Mouse (Mus musculus): ENCODE measurements around the gene Ndufs8. TPM values are rescaled to one million over a fixed set of nuclear protein-coding genes. Genes with fewer than 3 reads are reported as not detected.
A peak's percentile ranks its signal among the peaks of the same experiment; 100 is the strongest.

The Ndufs8 gene
- polyA plus RNA-seq, 2 experiments = 118 to 219 TPM

- DNase-seq (ENCODE audit: low read depth in 3 of 3, low spot score in 3 of 3) (no peak), ATAC-seq (ENCODE audit: insufficient read depth) (no peak)
- 79% methylated on average over 4 of the region's 4 CpGs for WGBS (ENCODE audit: insufficient replicate concordance)
- H3K4me1 ChIP-seq (replicated peaks; ENCODE audit: control insufficient read depth in 2 of 2, insufficient read depth in 2 of 2, low read length in 1 of 2) = no peaks in the 10 kb centered on the region
- H3K9me3 ChIP-seq (ENCODE audit: control insufficient read depth, low read length) = no peaks in the 10 kb centered on the region
- TF ChIP-seq EP300 (IDR thresholded peaks at IDR 0.05; ENCODE audit: low read depth) (no peak), CTCF (IDR thresholded peaks at IDR 0.05; ENCODE audit: low read depth) (no peak)
- H3K36me3 ChIP-seq (replicated peaks; ENCODE audit: control insufficient read depth, insufficient read depth, low read depth) = peaks cover 5% of the 10 kb centered on the region
- H3K4me3 ChIP-seq (ENCODE audit: insufficient read depth in 1 of 2, low read depth in 2 of 2, low read length in 2 of 2) = no peak overlapping the region
- H3K4me2 ChIP-seq (ENCODE audit: low read depth) = no peak overlapping the region
- H3K27me3 ChIP-seq (ENCODE audit: control insufficient read depth, insufficient read depth, low read length) = no peaks in the 10 kb centered on the region
- no peak overlapping the region for H3K9ac ChIP-seq (replicated peaks)
- H3K27ac ChIP-seq = no peak overlapping the region
Measured at GRCm38 (mm10) chr19:3893545-3894116, 18.9 kb downstream of the Ndufs8 start.

GRCm38 (mm10) chr19:3890181-3890580 lies 22.4 kb downstream of the Ndufs8 start:
- Histone ChIP-seq H3K27me3 (ENCODE audit: control insufficient read depth, insufficient read depth, low read length) (no peaks in the 10 kb centered on the region), H3K4me1 (replicated peaks; ENCODE audit: control insufficient read depth in 2 of 2, insufficient read depth in 2 of 2, low read length in 1 of 2) (no peaks in the 10 kb centered on the region), H3K27ac (no peak overlapping the region), H3K36me3 (replicated peaks; ENCODE audit: control insufficient read depth, insufficient read depth, low read depth) (peaks cover 5% of the 10 kb centered on the region), H3K9ac (replicated peaks) (no peak overlapping the region), H3K4me3 (ENCODE audit: insufficient read depth in 1 of 2, low read depth in 2 of 2, low read length in 2 of 2) (no peak overlapping the region), H3K4me2 (ENCODE audit: low read depth) (no peak overlapping the region), H3K9me3 (ENCODE audit: control insufficient read depth, low read length) (no peaks in the 10 kb centered on the region)
- 67% methylated on average over 8 of the region's 8 CpGs for WGBS (ENCODE audit: insufficient replicate concordance)
- ATAC-seq (ENCODE audit: insufficient read depth) (no peak), DNase-seq (ENCODE audit: low read depth in 3 of 3, low spot score in 3 of 3) (no peak)
- TF ChIP-seq CTCF (IDR thresholded peaks at IDR 0.05; ENCODE audit: low read depth) (peak; percentile 48), EP300 (IDR thresholded peaks at IDR 0.05; ENCODE audit: low read depth) (no peak)

- Histone ChIP-seq H3K9me3 (ENCODE audit: control insufficient read depth, low read length) (no peaks in the 10 kb centered on the region), H3K4me1 (replicated peaks; ENCODE audit: control insufficient read depth in 2 of 2, insufficient read depth in 2 of 2, low read length in 1 of 2) (no peaks in the 10 kb centered on the region), H3K27ac (no peak overlapping the region), H3K4me3 (ENCODE audit: insufficient read depth in 1 of 2, low read depth in 2 of 2, low read length in 2 of 2) (no peak overlapping the region), H3K36me3 (replicated peaks; ENCODE audit: control insufficient read depth, insufficient read depth, low read depth) (peaks cover 5% of the 10 kb centered on the region), H3K9ac (replicated peaks) (no peak overlapping the region), H3K4me2 (ENCODE audit: low read depth) (no peak overlapping the region), H3K27me3 (ENCODE audit: control insufficient read depth, insufficient read depth, low read length) (no peaks in the 10 kb centered on the region)
- TF ChIP-seq CTCF (IDR thresholded peaks at IDR 0.05; ENCODE audit: low read depth) (no peak), EP300 (IDR thresholded peaks at IDR 0.05; ENCODE audit: low read depth) (no peak)
- ATAC-seq (ENCODE audit: insufficient read depth) = no peak
- 71% methylated on average over 5 of the region's 5 CpGs for WGBS (ENCODE audit: insufficient replicate concordance)
- no peak for DNase-seq (ENCODE audit: low read depth in 3 of 3, low spot score in 3 of 3)
Measured at GRCm38 (mm10) chr19:3889096-3889495, 23.5 kb downstream of the Ndufs8 start.

GRCm38 (mm10) chr19:3884325-3884990 lies 28.1 kb downstream of the Ndufs8 start:
- 72% methylated on average over 6 of the region's 6 CpGs for whole genome bisulfite sequencing (ENCODE audit: insufficient replicate concordance)
- H3K27ac ChIP-seq = no peak overlapping the region

GRCm38 (mm10) chr19:3882214-3882613 lies 30.4 kb downstream of the Ndufs8 start:
- no peaks in the 10 kb centered on the region; a peak in 1 of 4 replicates for H3K4me1 ChIP-seq (replicated peaks; ENCODE audit: control insufficient read depth in 2 of 2, insufficient read depth in 2 of 2, low read length in 1 of 2)
- 60% methylated on average over 4 of the region's 4 CpGs for WGBS (ENCODE audit: insufficient replicate concordance)
- ATAC-seq (ENCODE audit: insufficient read depth) = no peak
- H3K9ac ChIP-seq (replicated peaks) = no peak overlapping the region
- H3K4me3 ChIP-seq (ENCODE audit: insufficient read depth in 1 of 2, low read depth in 2 of 2, low read length in 2 of 2) = no peak overlapping the region
- H3K27me3 ChIP-seq (ENCODE audit: control insufficient read depth, insufficient read depth, low read length) = no peaks in the 10 kb centered on the region
- no peak overlapping the region for H3K4me2 ChIP-seq (ENCODE audit: low read depth)
- H3K9me3 ChIP-seq (ENCODE audit: control insufficient read depth, low read length) = no peaks in the 10 kb centered on the region
- DNase-seq (ENCODE audit: low read depth in 3 of 3, low spot score in 3 of 3) = no peak
- TF ChIP-seq CTCF (IDR thresholded peaks at IDR 0.05; ENCODE audit: low read depth) (no peak), EP300 (IDR thresholded peaks at IDR 0.05; ENCODE audit: low read depth) (no peak)
- H3K27ac ChIP-seq = no peak overlapping the region
- no peaks in the 10 kb centered on the region for H3K36me3 ChIP-seq (replicated peaks; ENCODE audit: control insufficient read depth, insufficient read depth, low read depth)

More at GRCm38 (mm10) chr19:3884325-3884990, 28.1 kb downstream of the Ndufs8 start:
- no peaks in the 10 kb centered on the region for H3K27me3 ChIP-seq (ENCODE audit: control insufficient read depth, insufficient read depth, low read length)
- H3K4me2 ChIP-seq (ENCODE audit: low read depth) = no peak overlapping the region
- no peaks in the 10 kb centered on the region for H3K4me1 ChIP-seq (replicated peaks; ENCODE audit: control insufficient read depth in 2 of 2, insufficient read depth in 2 of 2, low read length in 1 of 2)
- H3K9me3 ChIP-seq (ENCODE audit: control insufficient read depth, low read length) = no peaks in the 10 kb centered on the region
- DNase-seq (ENCODE audit: low read depth in 3 of 3, low spot score in 3 of 3) (no peak), ATAC-seq (ENCODE audit: insufficient read depth) (no peak)
- H3K36me3 ChIP-seq (replicated peaks; ENCODE audit: control insufficient read depth, insufficient read depth, low read depth) = peaks cover 3% of the 10 kb centered on the region
- TF ChIP-seq EP300 (IDR thresholded peaks at IDR 0.05; ENCODE audit: low read depth) (no peak), CTCF (IDR thresholded peaks at IDR 0.05; ENCODE audit: low read depth) (no peak)
- no peak overlapping the region for H3K4me3 ChIP-seq (ENCODE audit: insufficient read depth in 1 of 2, low read depth in 2 of 2, low read length in 2 of 2)
- H3K9ac ChIP-seq (replicated peaks) = no peak overlapping the region
